Mouse (Mus musculus) megakaryocyte, embryonic 14.5 days (primary cell): ENCODE measurements at regions not wholly inside any gene's neighbourhood (a gene's known extent, or its start where the extent isn't known, plus 50 kb on each side); places are given as distances from the start of the nearest gene placed in this dataset.

ENCODE experiments used
- H3K27me3 ChIP-seq: replicated peaks from 2 replicates; pipeline ENCODE3; 2012; ENCODE audit warnings: inconsistent platforms
- H3K36me3 ChIP-seq: replicated peaks from 2 replicates; pipeline ENCODE3; 2012; ENCODE audit warnings: low read length, inconsistent platforms, mixed read lengths
- H3K4me1 ChIP-seq: 2 replicates; pipeline ENCODE4 v1.6.1; 2012; ENCODE audit warnings: inconsistent platforms
- H3K4me3 ChIP-seq: replicated peaks from 2 replicates; pipeline ENCODE3; 2012; ENCODE audit warnings: moderate library complexity, mild to moderate bottlenecking, inconsistent platforms
- H3K9me3 ChIP-seq: 2 replicates; pipeline ENCODE4 v1.6.1; 2012; ENCODE audit warnings: inconsistent platforms
- FLI1 ChIP-seq: IDR thresholded peaks from 2 replicates; pipeline ENCODE4 v1.6.1; 2012; ENCODE audit warnings: low read length, inconsistent platforms, mixed read lengths
- GATA1 ChIP-seq: IDR thresholded peaks from 3 replicates; pipeline ENCODE4 v1.6.1; 2012; ENCODE audit warnings: mixed read lengths, low read length, inconsistent platforms, borderline replicate concordance

- Histone ChIP-seq H3K9me3 (peaks cover under 1% of the 10 kb centered on the region; the same call in 1 of the 2 replicates), H3K36me3 (no peaks in the 10 kb centered on the region), H3K27me3 (no peaks in the 10 kb centered on the region), H3K4me3 (no peak overlapping the region), H3K4me1 (peaks cover 10% of the 10 kb centered on the region)
- no peak for TF ChIP-seq FLI1
- no peak for TF ChIP-seq GATA1
These were observed 75.9 kb upstream of the Fn1 start for GRCm38 (mm10) chr1:71728852-71729347.

DNA sequence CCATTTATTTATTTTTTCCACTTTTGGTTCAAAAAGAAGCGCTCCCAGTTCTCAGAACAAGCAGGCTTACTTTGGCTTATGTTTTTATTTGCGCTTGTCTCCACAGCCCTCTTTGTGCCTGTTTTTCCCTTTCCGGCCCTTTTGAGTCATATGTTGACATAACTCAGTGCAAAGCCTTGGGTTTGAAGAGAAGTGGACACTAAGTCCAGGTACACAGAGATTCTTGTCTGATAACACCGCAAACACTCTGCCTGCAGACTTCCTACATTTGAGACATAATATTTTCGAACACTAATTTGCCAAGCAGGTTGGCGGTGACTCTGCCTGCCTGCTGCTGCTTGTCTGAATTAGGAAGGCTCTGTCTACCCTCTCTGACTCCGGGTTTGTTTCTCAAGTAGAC lies 70.8 kb upstream of the Fn1 start:
- H3K4me3 ChIP-seq, result no peak overlapping the region
- H3K27me3 ChIP-seq, result no peaks in the 10 kb centered on the region
- no peaks in the 10 kb centered on the region for H3K9me3 ChIP-seq
- H3K36me3 ChIP-seq, result no peaks in the 10 kb centered on the region
- TF ChIP-seq GATA1, result no peak
- no peak for TF ChIP-seq FLI1
- no peaks in the 10 kb centered on the region for H3K4me1 ChIP-seq

DNA sequence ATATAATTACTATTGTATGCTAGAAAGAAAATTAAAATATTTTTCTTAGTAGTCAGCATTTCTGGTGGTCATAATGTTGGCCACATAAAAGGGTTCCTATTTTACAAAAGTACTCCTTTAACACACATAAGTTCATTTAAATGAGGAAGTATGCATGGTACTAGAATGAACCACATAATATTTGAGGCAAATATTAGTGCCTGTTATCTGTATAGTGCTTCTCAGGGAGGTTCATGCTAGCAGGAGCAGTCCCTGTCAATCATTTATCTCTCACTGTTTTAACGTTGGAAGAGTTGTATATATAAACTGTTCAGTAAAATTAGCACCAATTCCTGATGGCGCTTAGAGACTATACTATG lies 70.0 kb upstream of the Fn1 start:
- no peaks in the 10 kb centered on the region for H3K4me1 ChIP-seq
- no peaks in the 10 kb centered on the region for H3K36me3 ChIP-seq
- H3K9me3 ChIP-seq, result no peaks in the 10 kb centered on the region
- H3K27me3 ChIP-seq, result no peaks in the 10 kb centered on the region
- no peak for TF ChIP-seq GATA1
- no peak for TF ChIP-seq FLI1
- H3K4me3 ChIP-seq, result no peak overlapping the region

- Histone ChIP-seq H3K4me1 (no peaks in the 10 kb centered on the region), H3K27me3 (no peaks in the 10 kb centered on the region), H3K9me3 (no peaks in the 10 kb centered on the region), H3K4me3 (no peak overlapping the region), H3K36me3 (no peaks in the 10 kb centered on the region)
- TF ChIP-seq GATA1 (no peak), FLI1 (no peak)
These were observed 69.4 kb upstream of the Fn1 start for GRCm38 (mm10) chr1:71722211-71723038.
